Mouse (Mus musculus): Measurements from ENCODE around the gene Smc6. TPM values are rescaled to one million over a fixed set of nuclear protein-coding genes. Genes with fewer than 3 reads are reported as not detected.

Gene Smc6
- polyA plus RNA-seq, 1 experiment from 2014 or later = 181 TPM

DNA sequence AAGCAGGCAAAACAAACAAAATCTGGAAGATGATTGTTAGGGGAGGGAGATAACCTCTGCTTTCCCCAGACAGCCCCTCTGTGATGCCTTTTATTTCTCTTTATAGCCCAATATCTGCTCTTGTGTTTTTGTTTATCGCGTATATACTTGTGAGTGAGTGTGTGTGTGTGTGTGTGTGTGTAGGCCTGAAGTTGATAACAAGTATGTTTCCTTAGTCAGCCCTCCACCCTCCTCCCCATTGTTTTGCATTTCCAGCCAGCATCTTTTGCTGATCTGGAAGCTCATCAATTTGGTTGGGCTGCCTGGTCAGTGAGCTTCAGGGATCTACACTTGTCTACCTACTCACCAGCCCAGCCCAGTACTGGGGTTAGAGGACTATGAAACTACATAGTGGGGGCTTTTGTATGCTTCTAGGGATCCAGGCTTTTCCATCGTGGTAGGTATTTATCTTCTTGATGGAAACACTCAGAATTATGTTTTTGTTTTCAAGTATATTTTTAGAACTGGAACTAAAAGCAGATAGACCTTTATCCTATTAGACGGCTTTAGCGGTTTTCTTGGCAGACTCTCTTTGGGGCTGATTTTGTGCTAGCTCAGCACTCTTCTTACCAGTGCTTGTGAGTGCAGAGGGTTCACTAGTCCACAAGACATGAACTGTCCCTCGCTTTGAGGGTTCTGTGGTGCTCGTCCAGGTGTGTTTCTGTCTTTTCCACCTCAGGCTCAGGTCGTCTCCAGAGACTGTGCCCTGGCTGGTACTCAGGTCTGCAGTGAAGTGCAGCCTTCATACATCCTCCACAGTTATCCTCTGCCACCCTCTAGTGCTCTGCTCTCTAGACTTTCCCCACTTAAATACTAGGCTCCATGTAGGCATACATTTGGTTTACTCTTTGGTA is 41.3 kb downstream of the Smc6 start:
- H3K4me2 ChIP-seq (replicated peaks) = no peak overlapping the region
- WGBS = 91% methylated on average over 8 of the region's 8 CpGs
- no peaks in the 10 kb centered on the region for H3K27me3 ChIP-seq
- no peak overlapping the region for H3K9ac ChIP-seq
- peaks cover 72% of the 10 kb centered on the region for H3K36me3 ChIP-seq
- no peaks in the 10 kb centered on the region for H3K4me1 ChIP-seq
- H3K4me3 ChIP-seq = no peak overlapping the region
- no peak for ATAC-seq (ENCODE audit: low FRiP score, low read depth)
- H3K9me3 ChIP-seq = no peaks in the 10 kb centered on the region
- H3K27ac ChIP-seq = no peak overlapping the region

DNA sequence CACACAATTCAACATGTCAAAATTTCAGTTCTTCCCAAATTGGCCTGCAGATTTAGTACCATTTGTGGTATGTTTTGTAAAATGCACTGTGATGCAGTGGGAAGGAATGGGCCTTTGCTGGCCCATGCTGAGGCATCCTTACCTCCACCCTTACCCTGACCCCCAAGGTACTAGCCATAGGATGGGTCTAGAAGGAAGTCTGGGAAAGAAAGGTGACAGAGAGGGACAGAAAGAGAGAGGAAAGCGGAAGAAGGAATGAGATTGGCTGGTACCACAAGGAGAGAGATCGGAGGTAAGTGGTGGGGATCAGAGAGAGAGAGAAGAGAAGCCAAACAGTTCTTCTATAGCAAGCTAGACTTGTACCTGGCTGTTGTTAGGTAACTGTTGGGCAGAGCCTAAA is 45.4 kb downstream of the Smc6 start:
- Histone ChIP-seq H3K4me2 (replicated peaks) (no peak overlapping the region), H3K9me3 (no peaks in the 10 kb centered on the region), H3K4me3 (no peak overlapping the region), H3K27me3 (no peaks in the 10 kb centered on the region), H3K36me3 (peaks cover 64% of the 10 kb centered on the region), H3K9ac (no peak overlapping the region), H3K27ac (no peak overlapping the region), H3K4me1 (no peaks in the 10 kb centered on the region)
- no peak for ATAC-seq (ENCODE audit: low FRiP score, low read depth)
- WGBS = 93% methylated on average over 2 of the region's 2 CpGs

DNA sequence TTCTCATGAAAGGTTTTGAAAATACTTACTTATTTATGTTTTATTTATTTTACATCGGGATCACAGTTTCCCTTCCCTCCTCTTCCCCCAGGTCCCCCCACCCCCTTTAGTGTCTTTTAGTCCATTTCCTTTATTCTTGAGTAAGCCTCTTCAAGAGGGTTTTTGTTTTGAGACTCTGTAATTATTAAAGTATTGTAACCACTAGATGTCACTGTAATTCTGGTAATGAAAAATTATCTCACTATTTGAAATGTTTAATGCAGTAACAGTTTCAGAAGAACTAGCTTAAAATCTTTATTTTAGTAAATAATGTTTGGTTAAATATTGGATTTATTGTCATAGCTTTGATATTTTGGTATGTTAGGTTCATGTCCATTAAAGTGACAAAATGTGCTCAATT is 48.2 kb downstream of the Smc6 start:
- no peak overlapping the region for H3K9ac ChIP-seq
- H3K9me3 ChIP-seq = no peaks in the 10 kb centered on the region
- no peaks in the 10 kb centered on the region for H3K4me1 ChIP-seq
- peaks cover 59% of the 10 kb centered on the region for H3K36me3 ChIP-seq
- no peak overlapping the region for H3K27ac ChIP-seq
- 79% methylated on average over 1 of the region's 1 CpGs for WGBS
- H3K4me2 ChIP-seq (replicated peaks) = no peak overlapping the region
- ATAC-seq (ENCODE audit: low FRiP score, low read depth) = no peak
- no peaks in the 10 kb centered on the region for H3K27me3 ChIP-seq
- H3K4me3 ChIP-seq = no peak overlapping the region

DNA sequence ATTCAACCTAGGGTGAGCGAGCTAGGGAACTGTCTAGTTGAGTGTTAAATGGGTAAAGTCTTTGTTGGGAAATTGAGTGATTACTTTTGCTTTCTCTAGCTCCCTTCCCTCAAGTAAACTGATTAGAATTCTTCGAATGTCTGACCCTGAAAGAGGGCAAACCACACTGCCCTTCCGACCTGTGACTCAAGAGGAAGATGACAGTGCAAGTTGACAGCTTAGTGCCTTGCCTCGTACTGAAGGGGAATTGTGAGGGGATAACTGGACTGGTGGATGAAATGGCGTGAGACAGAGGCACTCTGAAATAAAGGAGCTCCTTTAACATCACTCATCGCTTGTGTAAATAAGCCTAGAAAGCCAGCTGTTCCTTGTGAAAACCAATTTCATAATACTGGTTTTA is 52.0 kb downstream of the Smc6 start:
- WGBS = 76% methylated on average over 6 of the region's 6 CpGs
- no peaks in the 10 kb centered on the region for H3K9me3 ChIP-seq
- H3K36me3 ChIP-seq = peaks cover 44% of the 10 kb centered on the region
- H3K27me3 ChIP-seq = no peaks in the 10 kb centered on the region
- no peak overlapping the region for H3K4me2 ChIP-seq (replicated peaks)
- no peak overlapping the region for H3K4me3 ChIP-seq
- H3K27ac ChIP-seq = no peak overlapping the region
- ATAC-seq (ENCODE audit: low FRiP score, low read depth) = no peak
- H3K9ac ChIP-seq = no peak overlapping the region
- H3K4me1 ChIP-seq = no peaks in the 10 kb centered on the region

DNA sequence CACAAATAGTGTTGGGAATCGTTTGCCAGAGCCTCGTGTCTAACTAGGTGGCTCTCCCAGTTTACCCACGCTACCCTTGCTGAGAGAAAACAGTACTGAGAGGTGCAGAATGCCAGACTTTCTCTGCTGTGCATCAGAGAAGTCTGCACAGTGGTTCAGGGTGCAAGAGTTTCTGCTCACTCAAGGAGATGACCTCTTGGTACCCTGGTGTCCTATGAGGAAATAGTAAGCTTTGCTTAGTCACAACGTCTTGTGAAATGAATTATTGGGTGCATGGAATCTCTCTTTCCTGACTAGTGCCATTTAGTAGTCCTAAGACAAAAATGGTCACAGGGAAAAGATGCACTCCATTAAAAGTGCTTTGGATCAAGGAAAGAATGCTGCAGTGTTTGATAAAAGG is 58.8 kb downstream of the Smc6 start:
- 0 out of 2 replicates have a peak, but pooled peaks cover 3% of the 10 kb centered on the region for H3K36me3 ChIP-seq
- no peak overlapping the region for H3K27ac ChIP-seq
- H3K4me1 ChIP-seq = no peaks in the 10 kb centered on the region
- ATAC-seq (ENCODE audit: low FRiP score, low read depth) = no peak
- H3K4me3 ChIP-seq = no peak overlapping the region
- H3K27me3 ChIP-seq = no peaks in the 10 kb centered on the region
- WGBS = 58% methylated on average over 4 of the region's 4 CpGs
- no peaks in the 10 kb centered on the region for H3K9me3 ChIP-seq
- no peak overlapping the region for H3K4me2 ChIP-seq (replicated peaks)
- H3K9ac ChIP-seq = no peak overlapping the region

DNA sequence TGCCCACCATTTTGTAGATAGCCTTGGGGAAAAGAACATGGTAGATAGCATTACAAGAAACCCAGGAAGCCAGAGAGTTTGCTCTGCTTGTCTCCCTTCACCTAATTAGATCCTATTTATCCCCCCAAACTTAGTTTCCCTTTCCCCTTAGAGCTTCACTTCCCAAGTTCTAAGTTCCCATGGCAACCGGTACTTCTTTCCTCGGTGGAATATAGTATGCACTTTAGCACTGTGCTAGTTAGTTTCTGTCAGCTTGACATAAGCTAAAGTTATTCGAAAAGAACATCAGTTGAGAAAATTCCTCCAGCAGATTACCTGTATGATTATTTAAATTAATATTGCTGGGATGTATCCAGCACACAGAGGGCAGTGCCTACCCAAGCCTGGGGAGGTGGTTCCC is 60.8 kb downstream of the Smc6 start:
- H3K9me3 ChIP-seq = no peaks in the 10 kb centered on the region
- H3K4me3 ChIP-seq = no peak overlapping the region
- H3K36me3 ChIP-seq = no peaks in the 10 kb centered on the region
- no peak overlapping the region for H3K27ac ChIP-seq
- no peak for ATAC-seq (ENCODE audit: low FRiP score, low read depth)
- 83% methylated on average over 3 of the region's 3 CpGs for WGBS
- H3K27me3 ChIP-seq = no peaks in the 10 kb centered on the region
- H3K4me2 ChIP-seq (replicated peaks) = no peak overlapping the region
- no peaks in the 10 kb centered on the region for H3K4me1 ChIP-seq
- no peak overlapping the region for H3K9ac ChIP-seq

DNA sequence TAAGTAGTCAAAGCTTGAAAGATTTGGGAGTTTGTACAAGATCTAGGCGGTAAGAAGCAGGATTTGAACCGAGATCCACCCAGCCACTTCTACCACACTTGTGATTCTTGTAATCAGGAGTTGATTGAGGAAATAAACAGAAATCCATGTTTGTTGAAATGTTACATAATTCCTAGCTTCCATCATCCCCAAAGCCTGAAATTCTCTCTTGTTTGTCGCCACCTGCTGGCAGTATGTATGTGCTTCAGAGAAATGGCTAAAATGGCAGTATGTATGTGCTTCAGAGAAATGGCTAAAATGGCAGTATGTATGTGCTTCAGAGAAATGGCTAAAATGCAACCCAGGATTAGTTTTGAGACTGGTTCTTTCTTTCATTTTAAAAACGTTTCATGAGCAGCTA is 71.2 kb downstream of the Smc6 start:
- Histone ChIP-seq H3K9me3 (no peaks in the 10 kb centered on the region), H3K27me3 (no peaks in the 10 kb centered on the region), H3K4me1 (no peaks in the 10 kb centered on the region), H3K4me2 (replicated peaks) (no peak overlapping the region), H3K36me3 (no peaks in the 10 kb centered on the region), H3K9ac (no peak overlapping the region), H3K4me3 (no peak overlapping the region), H3K27ac (no peak overlapping the region)
- no peak for ATAC-seq (ENCODE audit: low FRiP score, low read depth)
- WGBS = 46% methylated on average over 4 of the region's 4 CpGs

DNA sequence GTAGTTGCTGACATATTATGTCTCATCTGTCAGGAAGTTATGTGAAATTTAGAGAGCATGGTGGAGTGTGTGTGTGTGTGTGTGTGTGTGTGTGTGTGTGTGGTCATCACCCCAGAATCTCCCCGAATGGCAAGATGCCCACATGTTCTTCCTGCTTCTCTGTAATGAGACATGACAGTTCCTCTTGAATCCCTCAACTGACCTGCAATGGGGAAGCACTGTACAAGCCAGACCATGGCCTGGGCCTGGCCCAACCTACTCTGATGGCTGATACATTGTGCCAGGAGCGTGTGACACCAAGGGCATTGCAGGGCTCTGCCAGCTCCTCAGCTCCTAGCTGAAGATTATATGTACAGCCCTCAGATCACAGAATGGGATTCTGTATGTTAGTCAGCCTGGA is 72.6 kb downstream of the Smc6 start:
- Histone ChIP-seq H3K4me3 (no peak overlapping the region), H3K27ac (no peak overlapping the region), H3K9me3 (no peaks in the 10 kb centered on the region), H3K4me2 (replicated peaks) (no peak overlapping the region), H3K4me1 (no peaks in the 10 kb centered on the region), H3K36me3 (no peaks in the 10 kb centered on the region), H3K27me3 (no peaks in the 10 kb centered on the region), H3K9ac (no peak overlapping the region)
- WGBS = 84% methylated on average over 2 of the region's 2 CpGs
- no peak for ATAC-seq (ENCODE audit: low FRiP score, low read depth)

DNA sequence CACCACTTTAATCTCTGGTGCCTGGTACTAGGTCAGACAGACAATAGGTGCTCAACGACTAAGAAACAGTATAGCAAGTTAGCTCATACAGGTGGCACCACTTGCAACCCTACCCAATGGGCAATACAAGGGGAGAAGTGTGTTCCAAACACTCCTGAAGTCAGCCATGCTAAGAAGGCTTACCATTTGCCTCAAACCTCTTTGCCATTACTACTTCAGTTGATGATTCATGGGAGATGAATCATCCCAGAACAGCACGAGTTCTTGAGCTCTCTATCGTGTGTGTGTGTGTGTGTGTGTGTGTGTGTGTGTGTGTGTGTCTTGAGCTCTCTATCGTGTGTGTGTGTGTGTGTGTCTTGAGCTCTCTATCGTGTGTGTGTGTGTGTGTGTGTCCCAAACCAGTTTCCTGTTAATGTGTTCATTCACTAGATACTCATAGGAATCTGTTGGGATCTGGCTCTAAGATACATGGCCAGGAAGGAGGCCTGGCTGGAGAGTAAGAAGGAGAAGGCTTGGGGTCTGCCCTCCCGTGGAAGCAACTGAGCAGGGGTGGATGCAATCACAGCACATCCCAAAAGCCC is 76.4 kb downstream of the Smc6 start:
- H3K36me3 ChIP-seq = no peaks in the 10 kb centered on the region
- H3K4me1 ChIP-seq = no peaks in the 10 kb centered on the region
- H3K4me2 ChIP-seq (replicated peaks) = no peak overlapping the region
- H3K4me3 ChIP-seq = no peak overlapping the region
- WGBS = 79% methylated on average over 6 of the region's 6 CpGs
- no peaks in the 10 kb centered on the region for H3K9me3 ChIP-seq
- no peak for ATAC-seq (ENCODE audit: low FRiP score, low read depth)
- no peaks in the 10 kb centered on the region for H3K27me3 ChIP-seq
- H3K9ac ChIP-seq = no peak overlapping the region
- H3K27ac ChIP-seq = no peak overlapping the region

DNA sequence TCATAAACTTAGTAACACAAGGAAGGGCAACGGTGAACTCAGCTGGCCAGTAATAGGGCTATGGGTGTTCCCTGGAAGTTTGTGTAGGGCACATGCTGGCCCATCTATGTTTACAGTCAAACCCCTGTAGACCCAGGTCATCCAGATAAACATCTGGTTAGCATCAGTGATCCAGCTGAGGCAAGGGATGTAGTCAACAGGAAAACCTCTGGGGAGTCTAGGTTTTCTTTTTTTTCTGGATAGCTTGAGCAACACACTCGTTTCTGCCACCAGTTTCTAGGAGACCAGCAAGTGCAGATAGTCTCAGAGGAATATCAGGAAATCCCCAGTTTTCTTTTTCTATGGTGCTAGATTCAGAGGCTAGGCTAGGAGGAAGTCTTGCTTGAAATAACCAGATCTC is 80.3 kb downstream of the Smc6 start:
- no peaks in the 10 kb centered on the region for H3K9me3 ChIP-seq
- 31% methylated on average over 2 of the region's 2 CpGs for WGBS
- no peaks in the 10 kb centered on the region; the same call in 1 of the 2 replicates for H3K4me1 ChIP-seq
- no peaks in the 10 kb centered on the region for H3K36me3 ChIP-seq
- H3K27me3 ChIP-seq = no peaks in the 10 kb centered on the region
- no peak overlapping the region for H3K4me2 ChIP-seq (replicated peaks)
- ATAC-seq (ENCODE audit: low FRiP score, low read depth) = no peak
- H3K27ac ChIP-seq = no peak overlapping the region
- H3K9ac ChIP-seq = no peak overlapping the region
- H3K4me3 ChIP-seq = no peak overlapping the region

DNA sequence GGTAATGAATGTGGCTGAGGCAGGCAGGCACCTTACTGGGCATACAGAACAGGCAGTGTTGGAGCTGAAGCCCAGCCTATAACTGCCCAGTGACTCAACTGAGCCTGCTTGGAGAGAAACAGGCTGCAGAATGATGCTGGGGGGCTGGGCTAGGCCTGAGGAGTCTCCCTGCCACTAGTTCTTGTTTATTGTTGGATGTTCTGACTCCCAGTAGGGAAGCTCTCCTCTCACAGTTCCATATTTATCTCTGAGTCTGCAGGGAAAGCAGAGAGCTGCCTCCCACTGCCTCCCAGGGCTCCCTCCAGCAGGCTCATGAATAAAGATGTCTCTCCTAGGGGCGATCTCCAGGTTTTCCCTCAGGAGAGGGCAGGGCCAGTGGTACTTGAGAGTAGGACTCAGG is 82.7 kb downstream of the Smc6 start:
- WGBS = 18% methylated on average over 1 of the region's 1 CpGs
- H3K4me3 ChIP-seq = no peak overlapping the region
- no peak overlapping the region for H3K27ac ChIP-seq
- H3K9me3 ChIP-seq = no peaks in the 10 kb centered on the region
- no peak overlapping the region for H3K9ac ChIP-seq
- no peaks in the 10 kb centered on the region for H3K27me3 ChIP-seq
- no peaks in the 10 kb centered on the region for H3K36me3 ChIP-seq
- ATAC-seq (ENCODE audit: low FRiP score, low read depth) = no peak
- H3K4me1 ChIP-seq = no peaks in the 10 kb centered on the region; the same call in 1 of the 2 replicates
- no peak overlapping the region for H3K4me2 ChIP-seq (replicated peaks)

DNA sequence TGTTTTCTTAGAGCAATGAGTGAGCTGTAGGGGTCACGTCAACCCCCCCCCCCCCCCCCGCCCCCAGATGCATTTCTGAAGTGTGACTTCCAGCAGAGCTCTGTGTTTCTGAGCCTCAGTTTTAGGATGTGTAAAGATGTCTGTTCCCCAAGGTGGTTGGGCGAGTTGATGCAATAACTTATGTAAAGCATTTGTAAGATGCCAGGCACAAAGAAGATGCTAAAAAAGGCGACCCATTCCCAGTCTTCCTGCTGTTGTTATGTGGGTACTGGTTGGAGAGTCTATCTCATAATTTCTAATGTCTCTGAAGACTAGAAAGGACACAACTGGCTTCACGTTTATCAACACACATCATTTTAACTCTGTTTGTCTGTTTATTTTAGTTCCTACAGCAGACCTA is 84.2 kb downstream of the Smc6 start:
- H3K9me3 ChIP-seq = no peaks in the 10 kb centered on the region
- no peak for ATAC-seq (ENCODE audit: low FRiP score, low read depth)
- H3K27me3 ChIP-seq = no peaks in the 10 kb centered on the region
- no peaks in the 10 kb centered on the region; the same call in 1 of the 2 replicates for H3K4me1 ChIP-seq
- H3K9ac ChIP-seq = no peak overlapping the region
- H3K4me3 ChIP-seq = no peak overlapping the region
- 48% methylated on average over 5 of the region's 5 CpGs for WGBS
- no peak overlapping the region for H3K27ac ChIP-seq
- no peaks in the 10 kb centered on the region for H3K36me3 ChIP-seq
- no peak overlapping the region for H3K4me2 ChIP-seq (replicated peaks)
